Mouse (Mus musculus): ENCODE results near the gene Prdm1.

DNA sequence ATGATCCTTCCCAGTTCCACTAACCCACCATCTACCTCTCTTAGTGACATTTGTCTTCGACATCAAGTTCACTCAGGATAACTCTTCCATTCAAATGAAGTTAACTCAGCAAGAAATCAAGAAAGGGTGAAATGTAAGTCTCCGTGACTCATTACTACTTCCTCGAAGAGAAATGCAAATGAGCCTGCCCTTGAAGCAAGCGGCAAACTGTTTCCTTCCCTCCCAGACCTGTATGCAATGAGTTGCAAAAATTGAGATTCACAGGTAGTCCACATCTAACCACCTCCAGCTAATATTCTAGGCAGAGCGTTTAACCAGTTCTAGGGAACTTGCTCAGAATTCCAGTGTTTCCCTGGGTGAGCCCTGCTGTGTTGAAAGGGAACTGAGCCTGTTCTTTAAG, 78.6 kb downstream of the Prdm1 start:
- TF ChIP-seq CTCF (conservative IDR thresholded peaks at IDR 0.05 in 1 of 2, IDR thresholded peaks at IDR 0.05 in 1 of 2; ENCODE audit: low read depth in 2 of 2, low read length in 2 of 2): no peak
- TF ChIP-seq RAD21 (IDR thresholded peaks at IDR 0.05; ENCODE audit: low read depth, low read length): no peak; the same call in 1 of the 2 replicates
- TF ChIP-seq POLR2A (IDR thresholded peaks at IDR 0.05; ENCODE audit: low read depth, low read length): no peak; the same call in none of the 2 replicates
- TF ChIP-seq NELFE (IDR thresholded peaks at IDR 0.05; ENCODE audit: low read depth, low read length): no peak
- TF ChIP-seq HCFC1 (IDR thresholded peaks at IDR 0.05; ENCODE audit: low read depth, low read length): no peak
- no peak for TF ChIP-seq USF1 (IDR thresholded peaks at IDR 0.05; ENCODE audit: low read depth, low read length)
